Mouse (Mus musculus) monocyte, adult 2 months (primary cell): ENCODE results near the gene Tecpr1.

Experiments
- DNase-seq, 2 experiments: peaks; one replicate each; pipeline ENCODE4 v3.0.0; 2022; ENCODE audit warnings: low spot score in 2 of 2, low read depth in 1 of 2

Gene Tecpr1

DNA sequence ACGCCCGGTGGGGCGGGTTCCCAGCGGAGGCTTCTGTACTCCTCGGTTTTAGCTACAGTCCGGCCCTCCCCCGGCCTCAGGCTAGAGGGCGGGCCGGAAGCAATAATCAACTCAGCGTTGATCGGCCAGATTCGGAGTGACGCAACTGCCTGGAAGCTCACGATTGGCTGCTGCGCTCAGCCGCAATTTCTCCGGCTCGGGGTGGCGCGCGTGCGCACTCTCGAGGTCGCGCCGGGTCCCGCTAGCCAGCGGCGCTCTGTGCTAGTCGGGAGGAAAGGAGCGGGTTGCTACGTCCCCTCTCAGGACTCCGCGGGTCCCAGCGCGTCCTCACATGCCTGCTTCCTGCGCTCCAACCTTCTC, at the start of gene Tecpr1:
Gene Tecpr1, minus strand, starts transcription at position 113 of the 360 bp plus-strand sequence.
- DNase-seq = peak; percentile 78 to 85

DNA sequence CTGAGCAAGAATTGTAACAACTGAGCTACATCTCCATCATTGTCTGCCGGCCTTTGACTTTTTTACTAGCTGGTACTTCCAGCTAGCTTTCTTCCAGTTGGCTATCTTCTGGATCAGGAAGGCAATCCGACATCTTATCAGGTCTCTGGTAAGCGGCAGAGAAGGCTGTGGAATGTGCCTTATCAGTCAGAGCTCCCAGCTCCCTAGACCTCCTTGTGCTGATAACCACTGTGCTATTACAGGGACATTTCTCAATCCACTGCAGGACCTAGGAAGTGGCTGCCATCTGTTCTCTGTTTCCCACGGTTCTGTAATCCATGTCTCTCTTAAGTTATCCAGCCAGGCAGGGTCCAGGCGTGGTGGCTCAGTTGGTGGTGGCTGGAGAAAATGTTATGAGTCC, 48.4 kb upstream of the Tecpr1 start:
- no peak for DNase-seq

DNA sequence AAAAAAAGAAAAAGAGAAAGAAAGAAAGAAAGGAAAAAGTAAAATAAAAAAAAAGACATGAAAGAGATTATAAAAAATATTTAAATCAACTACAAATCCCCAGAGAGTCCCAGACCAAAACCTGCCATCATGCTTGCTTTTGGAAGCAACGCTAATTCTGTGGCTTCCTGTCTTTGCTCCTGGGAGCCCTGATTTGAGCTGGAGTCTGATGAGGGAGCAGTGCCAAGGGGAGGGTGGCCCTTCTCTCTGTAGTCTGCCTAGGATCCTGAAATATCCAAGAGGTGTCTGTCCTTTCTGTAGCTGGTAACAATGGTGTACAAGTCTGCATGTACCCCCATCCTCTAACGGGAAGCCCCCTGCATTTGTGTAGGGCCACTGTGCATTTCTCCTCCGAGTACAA, 47.7 kb upstream of the Tecpr1 start:
- DNase-seq = no peak

DNA sequence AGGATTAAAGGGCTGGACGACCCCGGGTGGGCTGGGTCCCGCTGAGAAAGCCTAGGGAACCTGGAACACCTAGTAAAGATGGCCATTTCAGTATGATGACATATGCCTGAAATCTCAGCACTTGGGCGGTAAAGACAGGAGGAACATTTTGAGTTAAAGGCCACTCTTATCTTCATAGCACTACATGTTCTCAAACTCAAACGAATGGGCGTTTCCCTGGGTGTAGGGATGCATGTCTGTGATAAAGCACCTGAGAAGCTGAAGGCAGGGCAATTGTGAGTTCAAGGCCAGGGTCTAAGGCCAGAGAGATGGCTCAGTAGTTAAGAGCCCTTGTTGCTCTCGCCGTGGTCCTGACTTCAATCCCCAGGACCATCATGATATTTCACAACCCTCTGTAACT, 47.0 kb upstream of the Tecpr1 start:
- DNase-seq = no peak

DNA sequence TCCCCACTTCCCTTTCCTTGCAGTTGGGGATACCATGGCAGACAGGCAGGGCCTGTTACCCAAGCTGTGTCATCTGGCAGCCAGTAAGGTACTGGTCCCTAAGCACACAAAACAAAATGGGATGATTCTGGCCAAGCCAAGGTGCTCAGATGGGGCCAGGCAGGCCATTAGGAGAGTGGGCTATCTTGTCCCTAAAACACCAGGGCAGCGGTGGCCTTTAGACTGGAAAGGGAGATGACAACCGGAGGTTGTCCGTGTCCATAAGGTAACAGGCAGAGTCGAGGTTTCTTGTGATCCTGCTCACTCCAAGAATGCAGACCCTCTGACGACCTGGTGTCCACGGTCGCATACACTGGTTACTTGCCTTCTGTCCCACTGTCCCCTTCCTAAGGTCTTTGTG, 46.5 kb upstream of the Tecpr1 start:
- DNase-seq = no peak

DNA sequence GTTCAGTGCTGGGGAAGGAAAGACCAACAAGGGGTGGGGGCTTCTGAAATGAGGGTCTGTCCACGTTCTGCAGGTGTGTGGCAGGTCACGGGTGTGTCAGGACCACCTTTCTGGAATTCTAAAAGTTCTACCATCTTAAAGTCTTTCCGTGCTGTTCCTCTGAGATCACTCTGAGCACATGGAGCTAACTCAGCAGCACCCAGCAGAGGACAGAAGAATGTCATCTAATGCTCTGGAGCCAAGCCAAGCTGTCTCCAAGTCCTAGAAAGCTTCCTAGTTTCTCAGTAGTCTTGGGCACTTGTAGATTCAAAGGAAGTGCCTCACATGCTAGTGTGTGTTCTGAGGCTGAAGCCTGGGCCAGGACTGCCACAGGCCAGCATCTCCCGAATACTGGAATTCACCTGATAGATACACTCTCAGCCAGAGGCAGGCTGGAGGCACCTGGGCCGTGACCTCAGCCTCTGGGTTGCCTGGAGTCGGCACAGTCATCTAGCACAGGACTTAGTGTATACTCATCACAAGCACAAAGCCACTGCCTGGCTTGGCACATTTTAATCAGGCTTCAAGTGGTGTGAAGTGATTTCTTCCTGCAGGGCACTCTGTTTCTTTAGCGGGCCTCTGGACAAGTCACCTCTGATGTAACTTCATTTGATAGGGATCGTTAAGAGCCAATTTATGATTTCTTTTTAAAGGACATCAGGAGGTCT, 44.3 kb upstream of the Tecpr1 start:
- no peak for DNase-seq

DNA sequence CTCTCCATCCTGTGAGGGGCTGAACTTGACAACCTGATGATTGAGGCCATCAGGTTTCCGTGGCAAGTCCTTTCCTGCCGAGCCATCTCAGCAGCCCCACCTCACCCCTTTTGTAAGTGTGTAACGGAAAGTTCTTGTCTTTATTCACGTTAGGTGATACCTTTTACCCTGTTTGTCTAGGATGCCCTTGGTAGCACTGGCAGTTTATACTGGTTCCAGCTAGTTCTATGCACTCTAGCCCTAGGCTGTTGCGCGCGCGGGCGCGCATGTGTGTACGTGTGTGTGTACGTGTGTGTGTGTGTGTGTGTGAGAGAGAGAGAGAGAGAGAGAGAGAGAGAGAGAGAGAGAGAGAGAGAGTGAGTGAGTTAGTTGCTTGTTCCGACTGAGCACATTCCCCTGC, 40.1 kb upstream of the Tecpr1 start:
- no peak for DNase-seq

DNA sequence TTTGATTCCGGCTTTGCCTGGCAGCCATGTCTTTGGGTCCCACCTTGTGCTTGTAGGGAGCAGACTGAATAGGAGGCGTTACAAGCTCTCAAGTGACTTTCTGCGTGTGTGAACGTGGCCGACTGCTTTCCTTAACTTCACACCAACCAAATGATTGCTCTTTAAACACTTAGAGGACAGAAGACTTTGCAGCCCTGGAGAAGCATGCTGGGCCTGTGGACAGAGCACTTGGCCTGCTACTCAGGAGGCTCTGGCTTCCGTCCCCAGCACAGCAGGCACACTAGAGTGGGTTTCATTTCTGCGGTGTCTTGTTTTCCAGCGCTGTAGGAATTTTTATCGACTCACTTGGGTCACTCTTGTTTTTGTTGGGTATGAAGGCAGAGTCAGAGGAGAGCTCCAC, 39.7 kb upstream of the Tecpr1 start:
- no peak for DNase-seq

DNA sequence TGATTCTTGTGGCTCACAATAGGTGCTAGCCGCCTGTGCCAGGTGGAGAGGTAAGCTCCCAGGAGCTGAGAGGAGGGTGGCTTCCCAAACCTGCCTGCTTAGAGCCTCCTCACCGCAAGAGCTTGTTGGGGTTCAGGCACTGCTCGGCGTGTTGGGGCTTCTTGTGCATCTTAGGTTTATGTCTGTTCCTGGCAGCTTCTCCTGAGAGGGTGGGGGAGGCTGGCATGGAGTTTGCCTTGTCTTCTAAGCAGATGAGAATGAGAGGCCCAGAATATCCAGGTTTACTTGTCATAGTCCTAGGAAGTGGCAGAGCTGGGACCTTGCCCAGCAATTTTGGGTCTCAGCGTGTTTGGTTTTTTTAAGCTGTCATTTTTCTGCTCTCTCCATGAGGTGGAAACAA, 38.4 kb upstream of the Tecpr1 start:
- DNase-seq = no peak

DNA sequence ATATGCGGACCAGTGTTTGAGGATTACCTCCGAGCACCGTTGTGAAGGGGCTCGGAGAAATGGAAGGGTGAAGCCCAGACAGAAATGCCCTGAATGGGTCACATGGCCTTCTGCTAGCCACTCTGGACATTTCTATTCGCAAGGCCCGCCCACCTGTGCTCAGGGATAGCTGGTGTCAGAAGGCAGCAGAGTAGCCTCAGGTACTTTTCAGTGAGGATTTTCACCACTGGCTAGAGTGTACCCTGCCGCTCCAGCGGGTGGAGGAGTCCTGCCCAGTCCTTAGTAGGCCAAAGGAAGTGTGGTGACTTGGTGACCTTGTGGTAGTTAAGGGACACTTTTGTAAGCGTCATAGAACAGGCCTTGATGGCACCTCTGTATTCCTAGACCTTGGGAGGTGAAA, 37.9 kb upstream of the Tecpr1 start:
- no peak for DNase-seq

DNA sequence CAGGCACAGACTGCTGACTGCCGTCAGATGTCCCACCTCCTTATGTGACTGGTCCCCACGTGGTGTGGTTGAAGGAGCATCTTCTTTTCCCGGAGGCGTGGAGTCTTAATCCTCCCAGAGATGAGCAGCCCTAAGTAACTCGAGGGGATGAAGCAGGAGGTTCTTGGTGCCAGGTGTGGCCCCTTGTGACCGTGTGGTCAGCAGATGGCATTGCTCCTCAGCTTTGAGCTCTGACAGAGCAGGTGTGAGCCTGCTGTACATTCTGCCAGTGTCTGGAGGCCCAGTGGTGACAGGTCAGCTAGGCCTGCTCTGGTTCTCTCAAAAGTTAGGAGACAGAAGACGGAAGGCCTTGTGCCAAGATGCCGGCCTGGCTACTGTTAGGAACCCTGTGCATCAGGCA, 37.0 kb upstream of the Tecpr1 start:
- no peak for DNase-seq

DNA sequence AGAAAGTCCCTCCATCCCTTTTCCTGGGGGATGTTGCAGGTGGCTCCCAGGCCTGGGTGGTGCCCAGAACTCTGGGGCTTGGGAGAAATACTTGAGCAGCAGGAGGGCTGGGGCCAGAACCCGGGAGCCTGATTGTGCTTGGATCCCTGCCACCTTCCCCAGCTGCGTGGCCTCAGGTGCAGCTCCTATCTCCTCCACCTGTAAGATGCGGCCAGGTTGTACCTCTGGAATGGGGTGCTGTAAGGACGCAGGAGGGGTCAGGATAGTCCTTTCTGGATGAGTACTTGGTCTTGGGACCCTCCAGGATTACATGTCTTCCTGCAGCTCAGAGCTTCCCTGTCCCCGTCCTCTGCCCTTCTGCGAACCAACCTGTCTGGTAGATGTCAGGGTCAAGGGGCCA, 35.8 kb upstream of the Tecpr1 start:
- no peak for DNase-seq

DNA sequence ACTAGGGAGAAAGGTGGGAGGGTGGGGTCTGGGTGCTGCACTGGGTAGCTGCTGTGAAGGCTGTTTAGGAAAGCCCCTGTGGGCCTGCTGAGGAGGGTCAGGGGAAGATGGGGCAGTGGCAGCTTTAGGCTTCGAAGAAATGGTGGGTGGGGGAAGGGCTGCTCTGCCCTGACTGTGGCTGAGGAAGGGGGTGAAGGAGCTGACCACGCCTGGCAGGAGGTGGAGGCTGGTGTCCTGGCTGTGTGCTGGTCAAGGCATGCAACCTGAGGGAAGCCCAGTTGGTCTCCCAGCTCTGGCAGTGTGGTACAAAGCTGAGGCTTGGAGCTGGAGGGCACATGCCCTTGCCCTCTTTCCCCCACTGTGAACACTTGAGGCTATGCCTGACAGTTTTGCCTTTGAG, 35.3 kb upstream of the Tecpr1 start:
- no peak for DNase-seq

DNA sequence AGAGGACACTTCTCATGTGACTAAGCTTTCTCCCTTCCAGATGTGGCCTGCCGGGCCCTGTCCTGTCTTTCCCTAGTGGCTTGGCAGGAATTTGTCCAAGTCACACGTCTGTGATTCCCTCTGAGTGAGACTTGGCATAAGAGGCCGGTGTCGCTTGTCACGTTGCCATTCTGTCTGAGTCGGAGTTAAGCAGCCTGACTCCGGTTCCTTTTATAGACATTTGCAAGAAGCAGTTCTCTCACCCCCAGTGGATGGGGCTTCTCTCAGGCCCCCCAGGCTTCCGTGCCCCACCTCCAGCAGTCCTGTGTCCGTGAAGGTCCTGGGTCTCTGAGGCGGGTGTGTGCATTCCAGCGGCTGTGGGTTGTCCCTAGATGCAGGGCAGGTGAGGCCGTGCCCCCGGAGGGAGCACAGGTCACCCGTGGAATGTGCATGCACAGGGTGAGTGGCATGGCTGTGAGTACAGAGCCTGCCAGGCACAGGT, 34.8 kb upstream of the Tecpr1 start:
- no peak for DNase-seq

DNA sequence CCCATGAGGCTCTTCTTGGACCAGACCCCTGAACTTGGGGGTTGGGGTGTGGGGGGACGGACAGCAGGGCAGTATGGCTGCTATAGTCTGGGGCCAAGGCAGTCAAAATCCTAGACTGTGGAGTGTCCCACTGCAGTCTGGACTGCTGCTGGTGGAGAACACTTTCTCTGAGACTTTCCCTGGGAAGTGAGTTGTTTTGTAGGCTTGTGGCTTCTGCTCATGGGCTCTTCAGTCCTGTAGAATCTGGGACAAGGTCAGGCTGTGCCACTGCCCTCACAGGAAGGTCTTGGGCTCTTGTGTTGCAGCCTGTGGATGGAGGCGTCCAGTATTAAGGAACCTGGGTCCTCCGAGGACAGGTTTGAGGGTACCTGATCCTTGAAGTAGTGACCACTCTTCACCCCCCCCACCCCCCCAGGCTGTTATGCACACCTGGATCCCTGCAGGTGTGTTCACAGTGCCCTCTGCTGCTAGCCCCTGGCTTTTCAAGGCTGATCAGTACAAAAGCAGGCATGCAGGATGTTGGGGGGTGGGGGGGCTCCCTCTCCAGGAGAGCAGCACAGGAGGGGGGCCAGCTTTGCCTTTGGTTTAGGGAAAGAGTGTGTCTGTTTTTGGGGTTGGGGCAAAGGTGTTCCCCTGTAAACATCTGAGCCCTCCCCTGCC, 34.2 kb upstream of the Tecpr1 start:
- no peak for DNase-seq

DNA sequence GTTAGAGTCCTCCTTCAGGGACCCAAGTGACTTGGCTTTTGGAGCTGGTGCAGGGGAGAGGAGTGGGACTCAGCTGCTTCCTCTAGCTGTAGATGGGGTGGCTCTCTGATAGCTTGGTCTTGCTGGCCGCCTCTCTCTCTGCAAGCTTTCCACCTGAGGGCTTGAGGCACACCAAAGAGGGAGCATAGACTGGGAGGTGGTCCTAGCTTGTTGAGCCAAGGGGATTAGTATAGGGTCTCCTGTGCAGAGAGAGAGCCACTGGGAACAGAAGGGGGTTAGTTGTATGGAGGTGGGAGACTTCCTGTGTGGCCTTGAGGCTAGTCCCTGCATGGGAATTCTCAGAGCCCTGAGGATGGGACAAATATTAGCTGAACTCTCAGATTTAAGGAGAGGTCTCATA, 33.5 kb upstream of the Tecpr1 start:
- DNase-seq = no peak

DNA sequence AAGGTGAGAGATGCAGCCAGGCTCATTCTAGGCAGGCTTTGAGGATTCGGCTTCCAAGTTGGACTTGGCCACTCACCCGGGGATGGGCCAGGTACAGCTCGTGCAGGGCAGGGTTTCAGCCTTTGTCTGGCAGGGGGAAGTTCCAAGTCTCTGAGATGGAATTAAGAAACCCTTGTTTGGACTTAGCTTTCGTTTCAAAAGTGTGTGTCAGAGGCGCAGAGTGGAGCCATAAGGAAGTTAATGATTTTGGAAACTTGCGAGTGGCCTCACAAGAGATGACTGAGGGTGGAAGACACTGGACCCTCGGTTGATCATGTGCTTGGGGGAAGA, 33.1 kb upstream of the Tecpr1 start:
- peak in 1 of 2 experiments; percentile 42 for DNase-seq

DNA sequence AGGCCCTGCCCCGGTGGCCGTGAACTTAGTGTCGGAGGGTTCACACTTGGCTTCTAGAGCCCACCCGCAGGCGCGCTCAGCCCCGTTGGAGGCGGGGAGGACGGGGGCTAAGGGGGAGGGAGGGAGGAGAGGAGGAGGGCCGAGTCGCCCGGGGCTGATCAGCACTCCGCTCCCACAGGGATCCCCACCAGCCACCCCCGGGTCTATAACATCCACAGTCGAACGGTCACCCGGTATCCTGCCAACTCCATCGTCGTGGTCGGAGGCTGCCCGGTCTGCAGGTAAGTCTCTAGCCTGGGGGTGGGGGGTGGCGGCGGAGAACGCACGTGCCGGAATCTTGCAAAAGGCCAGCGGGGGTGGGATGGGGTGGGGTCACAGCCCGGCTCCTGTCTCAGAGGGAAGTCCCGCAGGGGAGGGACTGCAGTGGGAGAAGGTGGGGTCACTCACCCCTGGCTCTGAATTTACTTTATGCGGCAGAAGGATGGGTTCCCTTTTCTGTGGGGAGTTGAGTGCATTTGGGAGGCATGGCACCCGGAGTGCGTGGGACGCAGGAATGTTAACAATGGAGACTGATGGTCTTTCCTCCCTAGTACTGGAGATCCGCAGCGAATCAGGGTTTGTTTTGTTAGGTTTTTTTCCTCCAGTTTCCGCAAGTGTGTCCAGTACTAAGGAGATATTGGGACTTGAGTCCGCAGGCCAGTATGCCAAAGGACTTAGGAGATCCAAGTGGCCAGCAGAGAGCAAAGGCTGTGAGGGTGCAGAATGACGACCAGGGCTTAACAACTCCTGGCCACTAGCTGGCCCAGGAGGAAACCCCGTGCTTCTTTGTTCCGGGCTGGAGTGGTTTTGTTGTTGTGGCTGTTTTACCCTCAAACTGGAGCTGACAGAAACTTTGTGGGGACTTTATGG, 32.5 kb upstream of the Tecpr1 start:
- peak in 1 of 2 experiments; percentile 67 for DNase-seq

DNA sequence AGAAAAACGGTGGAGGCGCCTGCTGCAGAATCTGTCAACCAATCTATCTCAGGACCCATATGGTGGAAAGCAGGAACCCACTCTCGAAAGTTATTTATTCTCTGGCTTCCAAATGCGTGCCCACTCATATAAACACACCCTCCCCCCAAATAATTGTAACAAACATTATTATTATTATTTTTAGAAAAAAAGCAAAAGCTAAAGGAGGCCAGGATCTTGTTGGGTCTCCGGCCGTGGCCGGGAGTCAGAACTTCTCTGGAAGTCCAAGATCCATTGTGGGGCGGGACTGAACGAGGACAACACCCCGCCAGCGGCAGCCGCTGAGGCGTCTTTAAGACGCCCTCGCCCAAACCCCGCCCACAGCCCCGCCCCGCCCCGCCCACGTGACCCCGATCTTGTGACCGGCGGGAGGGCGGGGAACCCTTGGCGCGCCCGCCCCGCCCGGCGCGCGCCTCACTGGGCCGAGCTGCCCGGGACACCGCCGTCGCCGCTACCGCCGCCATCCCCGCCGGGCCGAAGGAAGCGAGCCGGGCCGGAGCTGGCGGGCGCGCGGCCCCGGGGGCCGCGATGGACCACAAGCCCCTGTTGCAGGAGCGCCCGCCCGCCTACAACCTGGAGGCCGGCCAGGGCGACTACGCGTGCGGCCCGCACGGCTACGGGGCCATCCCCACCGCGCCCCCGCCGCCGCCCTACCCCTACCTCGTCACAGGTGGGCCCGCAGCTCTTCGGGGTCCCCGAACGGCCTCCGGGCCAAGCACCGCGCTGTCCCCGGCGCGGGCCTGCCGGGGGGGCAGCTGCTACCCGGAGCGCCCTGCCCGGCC, 31.6 kb upstream of the Tecpr1 start:
- peak; percentile 46 to 79 for DNase-seq

DNA sequence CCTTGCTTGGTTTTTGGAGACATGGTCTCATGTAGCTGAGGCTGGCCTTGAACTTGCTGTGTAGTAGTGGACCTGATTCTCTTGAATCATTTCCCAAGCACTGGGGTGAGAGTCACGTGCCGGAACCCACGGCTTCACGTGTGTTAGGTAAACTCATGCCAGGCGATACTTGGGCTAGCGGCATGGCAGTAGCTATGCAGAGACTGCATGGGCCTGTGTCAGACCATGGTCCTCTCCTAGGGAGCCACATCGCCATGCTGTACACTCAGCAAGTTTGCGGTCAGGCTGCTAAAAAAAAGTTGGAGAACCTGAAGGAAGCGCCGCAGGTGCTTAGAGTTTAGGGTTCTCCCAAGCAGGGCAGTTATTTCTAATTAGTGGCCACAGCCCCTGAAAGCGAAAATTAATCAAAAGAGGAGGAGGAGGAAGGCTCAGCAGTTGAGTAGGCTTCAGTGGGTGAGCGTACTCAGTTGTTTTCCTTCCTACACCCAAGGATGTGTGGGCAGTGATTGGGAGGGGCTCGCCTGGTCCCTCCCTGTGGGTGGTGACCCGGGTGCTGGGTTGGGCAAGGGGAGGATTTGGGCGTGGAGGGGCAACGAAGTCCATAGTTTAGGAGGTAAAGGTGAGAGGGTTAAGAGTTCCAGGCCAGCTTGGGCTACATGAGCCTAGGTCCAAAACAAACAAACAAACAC, 30.9 kb upstream of the Tecpr1 start:
- no peak for DNase-seq

DNA sequence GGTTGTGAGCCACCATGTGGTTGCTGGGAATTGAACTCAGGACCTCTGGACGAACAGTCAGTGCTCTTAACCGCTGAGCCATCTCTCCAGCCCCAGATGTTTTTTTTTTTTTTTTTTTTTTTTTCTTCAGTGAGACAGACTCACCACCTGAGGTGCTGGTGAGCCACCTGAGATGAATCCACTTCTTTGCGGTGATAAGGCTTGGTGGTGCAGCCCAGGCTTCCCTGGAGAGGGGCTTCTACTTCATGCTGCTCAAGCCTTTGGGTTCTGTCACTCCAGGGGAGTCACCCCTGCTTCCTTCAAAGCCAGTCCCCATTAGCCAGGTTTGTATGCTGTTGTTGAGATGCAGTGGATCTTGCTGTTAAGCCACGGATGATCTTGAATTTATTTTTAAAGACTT, 29.8 kb upstream of the Tecpr1 start:
- no peak for DNase-seq
